Mouse (Mus musculus): ENCODE measurements around the gene Ddx54. TPM values are rescaled to one million over a fixed set of nuclear protein-coding genes. Genes with fewer than 3 reads are reported as not detected.
A peak's percentile ranks its signal among the peaks of the same experiment; 100 is the strongest.

Gene Ddx54
- total RNA-seq, 2 experiments from 2014 or later = 34.0 to 41.6 TPM

DNA sequence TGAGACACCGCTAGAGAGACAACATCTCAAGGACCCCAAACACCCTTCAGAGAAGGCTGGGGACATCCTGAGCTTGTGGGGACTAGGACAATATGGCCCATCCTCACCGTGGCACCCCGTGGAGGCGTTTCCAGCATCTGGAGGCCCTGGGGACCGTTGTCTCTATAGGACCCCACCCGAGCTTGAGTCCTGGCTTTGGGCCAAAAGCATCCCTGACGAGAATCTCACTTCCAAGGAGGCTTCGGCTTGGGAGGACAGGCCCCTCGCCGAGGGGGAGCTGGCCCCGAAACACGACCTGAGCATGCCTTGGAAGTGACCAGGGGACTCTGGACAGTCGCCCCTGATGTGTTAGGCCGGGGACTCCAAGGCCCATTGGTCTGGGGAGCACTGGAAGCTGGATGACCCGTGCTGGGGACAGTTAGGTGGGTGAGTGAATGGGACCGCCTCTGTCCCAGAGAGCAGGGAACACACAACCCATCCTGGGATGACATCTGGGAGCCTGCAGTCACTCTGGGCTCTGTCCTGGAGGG, 3.2 kb upstream of the Ddx54 start:
- no peak for DNase-seq (ENCODE audit: low spot score in 2 of 2)

- no peak for DNase-seq (ENCODE audit: low spot score in 2 of 2)
Measured at GRCm38 (mm10) chr5:120610906-120611305, 1.6 kb upstream of the Ddx54 start.

DNA sequence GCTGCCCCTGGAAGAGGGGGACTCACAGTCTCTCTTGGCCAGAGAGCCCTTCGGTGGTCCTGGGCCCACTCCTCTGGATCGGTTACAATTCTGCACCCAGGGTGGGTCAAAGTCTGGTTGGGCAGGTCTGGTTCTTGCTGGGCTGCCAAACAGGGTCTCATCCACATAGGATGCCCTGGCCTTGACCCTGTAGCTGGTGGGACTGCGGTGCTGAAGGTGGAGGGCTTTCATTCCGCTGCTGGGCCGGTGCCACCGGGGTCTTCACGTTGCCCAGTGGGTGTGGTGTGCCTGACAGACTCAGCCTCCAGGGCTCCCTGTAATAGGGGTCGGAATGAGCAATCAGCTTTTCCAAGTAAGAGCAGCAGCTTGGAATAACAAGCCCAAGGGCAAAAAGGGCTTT, 1.1 kb upstream of the Ddx54 start:
- no peak for DNase-seq (ENCODE audit: low spot score in 2 of 2)

DNA sequence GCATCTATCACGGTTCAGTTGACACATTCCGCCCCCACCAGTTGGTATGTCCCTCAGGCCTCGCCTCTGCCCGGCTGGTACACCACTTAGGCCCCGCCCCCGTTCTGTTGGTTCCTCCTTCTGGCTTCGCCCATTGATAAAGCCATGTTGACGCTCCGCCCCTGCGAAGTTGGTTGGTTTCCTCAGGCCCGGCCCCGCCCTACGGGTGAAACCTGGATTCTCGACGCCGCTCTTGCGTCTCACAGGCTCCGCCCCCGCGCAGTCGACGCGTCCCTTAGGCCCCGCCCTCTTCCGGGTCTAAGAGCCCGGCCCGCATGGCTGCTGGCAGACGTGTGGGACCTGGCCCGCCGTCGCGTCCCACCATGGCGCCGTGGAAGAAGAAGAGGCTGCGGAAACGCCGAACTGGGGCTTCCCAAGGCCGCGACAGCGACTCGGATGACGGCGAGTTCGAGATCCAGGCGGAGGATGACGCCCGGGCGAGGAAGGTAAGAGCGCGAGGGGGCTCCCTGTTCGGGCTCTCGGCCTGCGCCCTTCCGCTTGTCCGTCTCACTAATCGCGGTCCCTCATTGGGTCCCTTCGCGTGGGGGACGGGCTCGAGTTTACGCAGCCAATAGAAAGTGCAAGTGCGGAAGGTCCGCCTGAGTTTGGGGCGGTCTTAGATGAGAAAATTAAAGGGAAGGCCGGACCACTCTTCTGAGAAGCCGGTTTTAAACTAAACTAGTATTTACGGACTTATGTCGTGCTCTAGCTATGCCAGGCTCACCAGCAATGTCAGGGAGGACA, 474 bp downstream of the Ddx54 start:
- DNase-seq (ENCODE audit: low spot score in 2 of 2) = peak; percentile 100

GRCm38 (mm10) chr5:120615903-120616302, 3.4 kb downstream of the Ddx54 start:
- no peak for DNase-seq (ENCODE audit: low spot score in 2 of 2)

GRCm38 (mm10) chr5:120618778-120619177, 6.2 kb downstream of the Ddx54 start:
- DNase-seq (ENCODE audit: low spot score in 2 of 2) = no peak

GRCm38 (mm10) chr5:120619201-120619600, 6.7 kb downstream of the Ddx54 start:
- peak; percentile 66 to 72 for DNase-seq (ENCODE audit: low spot score in 2 of 2)

- peak; percentile 87 to 90 for DNase-seq (ENCODE audit: low spot score in 2 of 2)
Measured at GRCm38 (mm10) chr5:120620375-120621077, 8.0 kb downstream of the Ddx54 start.

- peak in 1 of 2 experiments; percentile 39 for DNase-seq (ENCODE audit: low spot score in 2 of 2)
Measured at GRCm38 (mm10) chr5:120621078-120621765, 8.7 kb downstream of the Ddx54 start.

- peak; percentile 35 to 44 for DNase-seq (ENCODE audit: low spot score in 2 of 2)
Measured at GRCm38 (mm10) chr5:120621846-120622197, 9.3 kb downstream of the Ddx54 start.

- no peak for DNase-seq (ENCODE audit: low spot score in 2 of 2)
Measured at GRCm38 (mm10) chr5:120622198-120622851, 9.8 kb downstream of the Ddx54 start.

- no peak for DNase-seq (ENCODE audit: low spot score in 2 of 2)
Measured at GRCm38 (mm10) chr5:120624427-120624826, 11.9 kb downstream of the Ddx54 start.

GRCm38 (mm10) chr5:120626399-120626798, 13.9 kb downstream of the Ddx54 start:
- DNase-seq (ENCODE audit: low spot score in 2 of 2) = no peak

GRCm38 (mm10) chr5:120627515-120628300, 15.2 kb downstream of the Ddx54 start:
- DNase-seq (ENCODE audit: low spot score in 2 of 2) = no peak

- no peak for DNase-seq (ENCODE audit: low spot score in 2 of 2)
Measured at GRCm38 (mm10) chr5:120628624-120629023, 16.1 kb downstream of the Ddx54 start.

GRCm38 (mm10) chr5:120631128-120631527, 18.6 kb downstream of the Ddx54 start:
- no peak for DNase-seq (ENCODE audit: low spot score in 2 of 2)

DNA sequence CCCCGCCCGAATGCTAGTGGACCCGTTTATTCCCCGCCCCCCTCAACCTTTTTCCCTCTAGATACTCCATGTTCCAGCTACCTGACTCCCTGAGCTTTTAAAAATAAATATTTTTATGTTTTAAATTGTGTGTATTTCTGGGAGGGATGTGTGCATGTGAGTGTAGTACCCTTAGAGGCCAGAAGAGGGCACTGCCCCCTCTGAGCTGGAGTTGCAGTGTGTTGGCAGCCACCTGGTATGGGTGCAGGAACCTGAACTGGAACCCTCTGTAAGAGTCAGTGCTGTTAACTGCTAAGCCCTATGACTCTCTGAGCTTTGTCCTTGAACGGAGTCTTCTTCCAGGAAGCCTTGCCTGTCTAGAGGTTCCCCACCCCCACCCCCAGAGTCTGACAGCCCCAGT, 19.4 kb downstream of the Ddx54 start:
- no peak for DNase-seq (ENCODE audit: low spot score in 2 of 2)

DNA sequence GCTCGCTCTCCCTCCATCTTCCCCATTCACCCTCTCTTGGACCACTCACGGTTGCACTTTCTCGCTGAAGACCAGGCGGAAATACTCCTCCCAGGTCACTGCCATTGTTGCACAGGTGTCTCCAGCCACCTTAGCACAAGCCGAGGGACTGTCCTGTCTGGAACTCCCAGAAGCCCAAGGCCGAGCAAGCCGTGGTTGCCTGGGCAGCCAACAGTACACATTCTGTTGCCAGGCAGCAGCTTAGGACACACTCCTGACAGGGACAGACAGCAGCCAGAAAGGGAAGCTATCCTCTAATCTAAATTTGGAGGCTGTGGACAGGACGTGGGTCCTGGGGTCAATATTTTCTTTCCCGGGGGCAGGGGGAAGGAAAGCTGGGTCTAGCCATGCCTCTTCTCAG, 21.6 kb downstream of the Ddx54 start, which contains the start of gene Cfap73:
Cfap73 (minus strand) TSS at position 105 of the 400 bp plus-strand sequence.
- DNase-seq (ENCODE audit: low spot score in 2 of 2) = no peak

GRCm38 (mm10) chr5:120634860-120635259, 22.3 kb downstream of the Ddx54 start:
- no peak for DNase-seq (ENCODE audit: low spot score in 2 of 2)

GRCm38 (mm10) chr5:120635633-120636032, 23.1 kb downstream of the Ddx54 start:
- no peak for DNase-seq (ENCODE audit: low spot score in 2 of 2)

All from left cerebral cortex, adult 18-20 months (tissue).